ENCODE assay signal across 16 mouse cellular contexts in the genomic region with DNA sequence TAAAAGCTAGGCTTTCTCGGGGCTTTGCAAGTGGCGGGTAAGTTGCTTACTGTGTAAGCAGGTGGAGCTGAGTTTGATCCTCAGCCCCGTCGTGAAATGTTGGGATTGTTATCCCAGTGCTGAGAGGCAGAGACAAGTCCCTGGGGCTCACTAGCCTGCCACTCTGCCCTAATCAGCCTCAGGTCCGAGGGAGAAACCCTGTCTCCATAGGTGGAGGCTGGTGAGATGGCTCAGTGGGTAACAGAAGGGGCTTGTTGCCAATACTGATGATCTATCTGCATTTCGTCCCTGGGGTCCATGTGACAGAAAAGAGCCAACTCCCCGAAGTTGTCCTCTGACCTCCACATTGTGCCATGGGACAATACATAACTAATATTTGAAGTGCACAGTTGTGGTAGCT. TPM values are rescaled to one million over a fixed set of nuclear protein-coding genes. Genes with fewer than 3 reads are reported as not detected.
DNase-seq lines count a peak whose midpoint lies in the region; ATAC-seq lines count a peak whose summit lies in the region.
"Had no signal": no experiment of that assay in that cellular context is flagged by ENCODE, and none has a peak within 500 bp of the region (broad histone marks: within the 10 kb centered on the region; RNA-seq: fewer than 3 reads in every experiment).

No protein-coding gene starts in this region.

- no peak for ATAC-seq in heart, embryonic 13.5 days (ENCODE audit: extremely low read depth, insufficient number of reproducible peaks, low FRiP score, low TSS enrichment)
- 0 out of 2 replicates have a peak, but pooled peaks have one; percentile 7 for ATAC-seq in neural tube, embryonic 11.5 days (ENCODE audit: insufficient read depth, low FRiP score, low TSS enrichment)
- ATAC-seq in neural tube, embryonic 15.5 days (ENCODE audit: low FRiP score) = no peak
- ATAC-seq: forebrain, embryonic 15.5 days had no signal

- H3K9me3 ChIP-seq in heart, embryonic 13.5 days = no peaks in the 10 kb centered on the region
- no peaks in the 10 kb centered on the region for H3K9me3 ChIP-seq in neural tube, embryonic 11.5 days (ENCODE audit: control insufficient read depth, low read length)
- H3K9me3 ChIP-seq in neural tube, embryonic 15.5 days (replicated peaks) = no peaks in the 10 kb centered on the region
- H3K9me3 ChIP-seq: forebrain, embryonic 15.5 days; heart, embryonic 10.5 days; heart, embryonic 15.5 days had no signal

- no peaks in the 10 kb centered on the region for H3K27me3 ChIP-seq in heart, embryonic 13.5 days (replicated peaks)
- no peaks in the 10 kb centered on the region for H3K27me3 ChIP-seq in neural tube, embryonic 11.5 days (ENCODE audit: control insufficient read depth, insufficient read depth, low read length)
- no peaks in the 10 kb centered on the region for H3K27me3 ChIP-seq in neural tube, embryonic 15.5 days (replicated peaks)
- H3K27me3 ChIP-seq: forebrain, embryonic 15.5 days; heart, embryonic 15.5 days had no signal

- peak overlapping the region; percentile 28; the same call in 1 of the 2 replicates for H3K27ac ChIP-seq in heart, embryonic 13.5 days (replicated peaks)
- no peak overlapping the region for H3K27ac ChIP-seq in neural tube, embryonic 11.5 days (ENCODE audit: low read depth, low read length)
- H3K27ac ChIP-seq in neural tube, embryonic 15.5 days (replicated peaks) = no peak overlapping the region
- H3K27ac ChIP-seq: forebrain, embryonic 15.5 days; heart, embryonic 10.5 days; heart, embryonic 15.5 days had no signal

- peaks cover 28% of the 10 kb centered on the region for H3K36me3 ChIP-seq in heart, embryonic 13.5 days
- H3K36me3 ChIP-seq in neural tube, embryonic 11.5 days (ENCODE audit: control insufficient read depth, insufficient read depth, low read length) = no peaks in the 10 kb centered on the region
- H3K36me3 ChIP-seq in neural tube, embryonic 15.5 days = peaks cover 10% of the 10 kb centered on the region; the same call in 1 of the 2 replicates

- H3K4me1 ChIP-seq in heart, embryonic 13.5 days = peaks cover 38% of the 10 kb centered on the region
- H3K4me1 ChIP-seq in neural tube, embryonic 11.5 days (ENCODE audit: control insufficient read depth, insufficient read depth, low read length) = no peaks in the 10 kb centered on the region
- no peaks in the 10 kb centered on the region for H3K4me1 ChIP-seq in neural tube, embryonic 15.5 days
- H3K4me1 ChIP-seq: forebrain, embryonic 15.5 days had no signal

- WGBS in heart, embryonic 13.5 days = 78% methylated on average over 7 of the region's 7 CpGs
- WGBS in neural tube, embryonic 11.5 days = 86% methylated on average over 7 of the region's 7 CpGs
- 53% methylated on average over 7 of the region's 7 CpGs for WGBS in neural tube, embryonic 15.5 days

- DNase-seq in heart, adult 11 months = no peak
- DNase-seq in neural tube, embryonic 11.5 days (ENCODE audit: low spot score) = no peak
- DNase-seq in mesoderm, embryonic 11.5 days (ENCODE audit: low read depth, low spot score) = peak; percentile 22
- no peak for DNase-seq in urinary bladder, postnatal 36 days (ENCODE audit: low spot score in 2 of 2)
- DNase-seq in layer of hippocampus, adult 18-20 months (ENCODE audit: low spot score in 2 of 2) = no peak
- DNase-seq: cerebellum, adult 11-12 months; cerebellum, adult 9-11 months; cerebellum, postnatal 36 days; gastrocnemius, postnatal 36 days; heart, adult 18-20 months; heart, postnatal 14 days had no signal

- H3K9ac ChIP-seq in heart, embryonic 13.5 days = no peak overlapping the region
- no peak overlapping the region for H3K9ac ChIP-seq in neural tube, embryonic 11.5 days (ENCODE audit: low read length)
- no peak overlapping the region for H3K9ac ChIP-seq in neural tube, embryonic 15.5 days (replicated peaks)
- H3K9ac ChIP-seq: forebrain, embryonic 15.5 days; heart, embryonic 15.5 days had no signal

- no peak overlapping the region for H3K4me2 ChIP-seq in heart, embryonic 13.5 days
- H3K4me2 ChIP-seq in neural tube, embryonic 11.5 days (ENCODE audit: low read depth) = no peak overlapping the region
- H3K4me2 ChIP-seq in neural tube, embryonic 15.5 days = no peak overlapping the region
- H3K4me2 ChIP-seq: forebrain, embryonic 15.5 days; heart, embryonic 15.5 days had no signal

- no peak overlapping the region for H3K4me3 ChIP-seq in heart, embryonic 13.5 days
- no peak overlapping the region for H3K4me3 ChIP-seq in neural tube, embryonic 11.5 days (ENCODE audit: low read depth, low read length)
- H3K4me3 ChIP-seq in neural tube, embryonic 15.5 days (replicated peaks) = no peak overlapping the region
- H3K4me3 ChIP-seq: forebrain, embryonic 15.5 days; heart, embryonic 10.5 days; heart, embryonic 15.5 days had no signal

RNA-seq across cellular contexts. Expression of a gene that starts 30.2 kb away (rescaled TPM):
- 83.4 and 107 TPM in 2 replicates for polyA plus RNA-seq in heart, embryonic 13.5 days (2015; fragmentation: Nextera tagmentation; extraction: Ambion mirVana)
- polyA plus RNA-seq in neural tube, embryonic 11.5 days (2014; fragmentation: Nextera tagmentation; extraction: Ambion mirVana) = 161 and 164 TPM in 2 replicates
- polyA plus RNA-seq in neural tube, embryonic 15.5 days (2015; fragmentation: Nextera tagmentation; extraction: Ambion mirVana) = 172 and 187 TPM in 2 replicates
- 100 to 1,000 TPM; 129 to 133 TPM for total RNA-seq in layer of hippocampus, adult 18-20 months (2021)

RNA-seq across cellular contexts. Expression of a gene that starts 49.8 kb away (rescaled TPM):
- polyA plus RNA-seq in heart, embryonic 13.5 days (2015; fragmentation: Nextera tagmentation; extraction: Ambion mirVana) = 48.8 and 50.4 TPM in 2 replicates
- 46.7 and 55.8 TPM in 2 replicates for polyA plus RNA-seq in neural tube, embryonic 11.5 days (2014; fragmentation: Nextera tagmentation; extraction: Ambion mirVana)
- 29.1 and 29.8 TPM in 2 replicates for polyA plus RNA-seq in neural tube, embryonic 15.5 days (2015; fragmentation: Nextera tagmentation; extraction: Ambion mirVana)
- total RNA-seq in layer of hippocampus, adult 18-20 months (2021) = 10 to 100 TPM; 65.3 to 71.4 TPM
